Mouse (Mus musculus): ENCODE results near the gene Dlgap3. TPM values are rescaled to one million over a fixed set of nuclear protein-coding genes. Genes with fewer than 3 reads are reported as not detected.

Gene Dlgap3
- polyA plus RNA-seq, 1 experiment from 2014 or later, result 22.3 TPM

- Histone ChIP-seq H3K4me3 (replicated peaks; ENCODE audit: low read depth, low read length) (no peak overlapping the region), H3K27ac (replicated peaks; ENCODE audit: low read depth, low read length) (peak overlapping the region; percentile 84), H3K36me3 (ENCODE audit: control insufficient read depth, insufficient read depth, low read length) (no peaks in the 10 kb centered on the region), H3K9ac (replicated peaks; ENCODE audit: low read length) (no peak overlapping the region), H3K4me2 (ENCODE audit: low read length) (peak overlapping the region; percentile 34), H3K9me3 (ENCODE audit: control insufficient read depth, low read length) (no peaks in the 10 kb centered on the region), H3K4me1 (ENCODE audit: control insufficient read depth, insufficient read depth, low read length) (peaks cover 32% of the 10 kb centered on the region), H3K27me3 (ENCODE audit: control insufficient read depth, insufficient read depth, low read length) (no peaks in the 10 kb centered on the region)
- WGBS, result 5% methylated on average over 6 of the region's 6 CpGs
- ATAC-seq (ENCODE audit: low FRiP score, low TSS enrichment), result peak; percentile 66
- DNase-seq, result peak; percentile 93
Measured at GRCm38 (mm10) chr4:127232028-127232427, 63.0 kb downstream of the Dlgap3 start.

GRCm38 (mm10) chr4:127232551-127232950 lies 63.5 kb downstream of the Dlgap3 start:
- H3K4me1 ChIP-seq (ENCODE audit: control insufficient read depth, insufficient read depth, low read length), result peaks cover 32% of the 10 kb centered on the region
- H3K4me2 ChIP-seq (ENCODE audit: low read length), result peak overlapping the region; percentile 34
- ATAC-seq (ENCODE audit: low FRiP score, low TSS enrichment) (peak; percentile 59), DNase-seq (peak; percentile 80)
- peak overlapping the region; percentile 84 for H3K27ac ChIP-seq (replicated peaks; ENCODE audit: low read depth, low read length)
- H3K9me3 ChIP-seq (ENCODE audit: control insufficient read depth, low read length), result no peaks in the 10 kb centered on the region
- WGBS, result 16% methylated on average over 5 of the region's 5 CpGs
- no peak overlapping the region for H3K4me3 ChIP-seq (replicated peaks; ENCODE audit: low read depth, low read length)
- no peaks in the 10 kb centered on the region for H3K27me3 ChIP-seq (ENCODE audit: control insufficient read depth, insufficient read depth, low read length)
- no peaks in the 10 kb centered on the region for H3K36me3 ChIP-seq (ENCODE audit: control insufficient read depth, insufficient read depth, low read length)
- H3K9ac ChIP-seq (replicated peaks; ENCODE audit: low read length), result no peak overlapping the region

GRCm38 (mm10) chr4:127233416-127234125 lies 64.6 kb downstream of the Dlgap3 start:
- H3K4me1 ChIP-seq (ENCODE audit: control insufficient read depth, insufficient read depth, low read length), result peaks cover 32% of the 10 kb centered on the region
- no peak overlapping the region for H3K4me3 ChIP-seq (replicated peaks; ENCODE audit: low read depth, low read length)
- no peak overlapping the region for H3K9ac ChIP-seq (replicated peaks; ENCODE audit: low read length)

GRCm38 (mm10) chr4:127235742-127236487 lies 66.9 kb downstream of the Dlgap3 start:
- Histone ChIP-seq H3K27me3 (ENCODE audit: control insufficient read depth, insufficient read depth, low read length) (no peaks in the 10 kb centered on the region), H3K36me3 (ENCODE audit: control insufficient read depth, insufficient read depth, low read length) (no peaks in the 10 kb centered on the region), H3K9me3 (ENCODE audit: control insufficient read depth, low read length) (no peaks in the 10 kb centered on the region), H3K4me3 (replicated peaks; ENCODE audit: low read depth, low read length) (peak overlapping the region; percentile 53), H3K4me2 (ENCODE audit: low read length) (peak overlapping the region; percentile 97), H3K27ac (replicated peaks; ENCODE audit: low read depth, low read length) (peak overlapping the region; percentile 83), H3K4me1 (ENCODE audit: control insufficient read depth, insufficient read depth, low read length) (peaks cover 32% of the 10 kb centered on the region), H3K9ac (replicated peaks; ENCODE audit: low read length) (peak overlapping the region; percentile 77)
- ATAC-seq (ENCODE audit: low FRiP score, low TSS enrichment) (peak; percentile 68), DNase-seq (peak; percentile 95)
- WGBS, result under 1% methylated on average over 66 of the region's 67 CpGs

More at GRCm38 (mm10) chr4:127233416-127234125, 64.6 kb downstream of the Dlgap3 start:
- no peak overlapping the region for H3K4me2 ChIP-seq (ENCODE audit: low read length)
- H3K9me3 ChIP-seq (ENCODE audit: control insufficient read depth, low read length), result no peaks in the 10 kb centered on the region
- DNase-seq (no peak), ATAC-seq (ENCODE audit: low FRiP score, low TSS enrichment) (no peak)
- H3K27me3 ChIP-seq (ENCODE audit: control insufficient read depth, insufficient read depth, low read length), result no peaks in the 10 kb centered on the region
- 93% methylated on average over 36 of the region's 40 CpGs for WGBS
- H3K36me3 ChIP-seq (ENCODE audit: control insufficient read depth, insufficient read depth, low read length), result no peaks in the 10 kb centered on the region
- peak overlapping the region; percentile 84 for H3K27ac ChIP-seq (replicated peaks; ENCODE audit: low read depth, low read length)

- H3K9ac ChIP-seq (replicated peaks; ENCODE audit: low read length), result peak overlapping the region; percentile 77
- WGBS, result under 1% methylated on average over 14 of the region's 14 CpGs
- no peaks in the 10 kb centered on the region for H3K27me3 ChIP-seq (ENCODE audit: control insufficient read depth, insufficient read depth, low read length)
- DNase-seq (peak; percentile 37), ATAC-seq (ENCODE audit: low FRiP score, low TSS enrichment) (no peak)
- peak overlapping the region; percentile 97 for H3K4me2 ChIP-seq (ENCODE audit: low read length)
- peak overlapping the region; percentile 53 for H3K4me3 ChIP-seq (replicated peaks; ENCODE audit: low read depth, low read length)
- peak overlapping the region; percentile 83 for H3K27ac ChIP-seq (replicated peaks; ENCODE audit: low read depth, low read length)
- peaks cover 25% of the 10 kb centered on the region for H3K4me1 ChIP-seq (ENCODE audit: control insufficient read depth, insufficient read depth, low read length)
- H3K9me3 ChIP-seq (ENCODE audit: control insufficient read depth, low read length), result no peaks in the 10 kb centered on the region
- H3K36me3 ChIP-seq (ENCODE audit: control insufficient read depth, insufficient read depth, low read length), result no peaks in the 10 kb centered on the region
Measured at GRCm38 (mm10) chr4:127236631-127237030, 67.6 kb downstream of the Dlgap3 start.

GRCm38 (mm10) chr4:127237271-127237670 lies 68.3 kb downstream of the Dlgap3 start:
- ATAC-seq (ENCODE audit: low FRiP score, low TSS enrichment), result no peak
- no peak overlapping the region for H3K9ac ChIP-seq (replicated peaks; ENCODE audit: low read length)
- H3K27ac ChIP-seq (replicated peaks; ENCODE audit: low read depth, low read length), result no peak overlapping the region
- no peaks in the 10 kb centered on the region for H3K36me3 ChIP-seq (ENCODE audit: control insufficient read depth, insufficient read depth, low read length)
- no peak for DNase-seq
- WGBS, result 51% methylated on average over 10 of the region's 10 CpGs
- H3K4me3 ChIP-seq (replicated peaks; ENCODE audit: low read depth, low read length), result no peak overlapping the region
- H3K27me3 ChIP-seq (ENCODE audit: control insufficient read depth, insufficient read depth, low read length), result no peaks in the 10 kb centered on the region
- H3K4me1 ChIP-seq (ENCODE audit: control insufficient read depth, insufficient read depth, low read length), result peaks cover 18% of the 10 kb centered on the region
- peak overlapping the region; percentile 97; the same call in 1 of the 2 replicates for H3K4me2 ChIP-seq (ENCODE audit: low read length)
- H3K9me3 ChIP-seq (ENCODE audit: control insufficient read depth, low read length), result no peaks in the 10 kb centered on the region

GRCm38 (mm10) chr4:127242696-127243095 lies 73.7 kb downstream of the Dlgap3 start:
- WGBS, result 60% methylated on average over 6 of the region's 6 CpGs
- Histone ChIP-seq H3K4me3 (replicated peaks; ENCODE audit: low read depth, low read length) (no peak overlapping the region), H3K27me3 (ENCODE audit: control insufficient read depth, insufficient read depth, low read length) (no peaks in the 10 kb centered on the region), H3K4me2 (ENCODE audit: low read length) (no peak overlapping the region), H3K4me1 (ENCODE audit: control insufficient read depth, insufficient read depth, low read length) (peaks cover 10% of the 10 kb centered on the region), H3K9ac (replicated peaks; ENCODE audit: low read length) (no peak overlapping the region), H3K36me3 (ENCODE audit: control insufficient read depth, insufficient read depth, low read length) (peaks cover 11% of the 10 kb centered on the region), H3K27ac (replicated peaks; ENCODE audit: low read depth, low read length) (no peak overlapping the region), H3K9me3 (ENCODE audit: control insufficient read depth, low read length) (no peaks in the 10 kb centered on the region)
- no peak for DNase-seq
- ATAC-seq (ENCODE audit: low FRiP score, low TSS enrichment), result no peak

GRCm38 (mm10) chr4:127243552-127243951 lies 74.5 kb downstream of the Dlgap3 start, which contains the start of gene Smim12:
TSS of gene Smim12 (plus strand) at chr4:127243784.
- peak; percentile 92 for ATAC-seq (ENCODE audit: low FRiP score, low TSS enrichment)
- under 1% methylated on average over 29 of the region's 29 CpGs for WGBS

More at GRCm38 (mm10) chr4:127243552-127243951, 74.5 kb downstream of the Dlgap3 start, which contains the start of gene Smim12:
- H3K9ac ChIP-seq (replicated peaks; ENCODE audit: low read length), result peak within 1 kb of the TSS; percentile 92
- DNase-seq, result peak; percentile 100
- peaks cover 18% of the 10 kb centered on the region for H3K36me3 ChIP-seq (ENCODE audit: control insufficient read depth, insufficient read depth, low read length)
- H3K4me1 ChIP-seq (ENCODE audit: control insufficient read depth, insufficient read depth, low read length), result peaks cover 10% of the 10 kb centered on the region
- H3K9me3 ChIP-seq (ENCODE audit: control insufficient read depth, low read length), result no peaks in the 10 kb centered on the region
- peak within 1 kb of the TSS; percentile 55; the same call in 1 of the 2 replicates for H3K27ac ChIP-seq (replicated peaks; ENCODE audit: low read depth, low read length)
- peak within 1 kb of the TSS; percentile 97 for H3K4me2 ChIP-seq (ENCODE audit: low read length)
- H3K27me3 ChIP-seq (ENCODE audit: control insufficient read depth, insufficient read depth, low read length), result no peaks in the 10 kb centered on the region
- H3K4me3 ChIP-seq (replicated peaks; ENCODE audit: low read depth, low read length), result peak within 1 kb of the TSS; percentile 93

Data from midbrain, embryonic 14.5 days (tissue).